Mouse (Mus musculus) heart, embryonic 15.5 days (tissue): ENCODE results near the gene Proz. TPM values are rescaled to one million over a fixed set of nuclear protein-coding genes. Genes with fewer than 3 reads are reported as not detected.

Experiments
- polyA plus RNA-seq: library from polyadenylated mRNA; unstranded; fragments of >200 nt; fragmentation: Nextera tagmentation; extraction: Ambion mirVana; gene quantifications from 2 replicates; pipeline ENCODE4 v1.2.1, GENCODE M21; 2015

Proz gene
- polyA plus RNA-seq, 1 experiment from 2014 or later, result 0.33 TPM

Other genes starting within 250 kb of the Proz start
- 9.0 and 9.9 TPM in 2 replicates for gene Mcf2l, start 187.1 kb upstream of the Proz start, polyA plus RNA-seq
- 0.10 and 0.19 TPM in 2 replicates for gene F7, start 34.9 kb upstream of the Proz start, polyA plus RNA-seq
- 1.2 and 1.5 TPM in 2 replicates for gene F10, start 23.6 kb upstream of the Proz start, polyA plus RNA-seq
- gene Pcid2, start 44.5 kb downstream of the Proz start, polyA plus RNA-seq, result 22.3 and 25.4 TPM in 2 replicates
- gene Cul4a, start 44.7 kb downstream of the Proz start, polyA plus RNA-seq, result 88.5 and 97.8 TPM in 2 replicates
- 285 and 316 TPM in 2 replicates for gene Lamp1, start 98.2 kb downstream of the Proz start, polyA plus RNA-seq
- 12.5 and 13.6 TPM in 2 replicates for gene Grtp1, start 139.7 kb downstream of the Proz start, polyA plus RNA-seq
- gene Adprhl1, start 193.2 kb downstream of the Proz start, polyA plus RNA-seq, result 188 and 216 TPM in 2 replicates
- 24.5 and 28.3 TPM in 2 replicates for gene Dcun1d2, start 227.2 kb downstream of the Proz start, polyA plus RNA-seq
- gene Tmco3, start 227.3 kb downstream of the Proz start, polyA plus RNA-seq, result 26.1 and 33.6 TPM in 2 replicates